Mouse (Mus musculus): ENCODE measurements around the gene Sirt7. TPM values are rescaled to one million over a fixed set of nuclear protein-coding genes. Genes with fewer than 3 reads are reported as not detected.

The Sirt7 gene
- total RNA-seq, 2 experiments from 2014 or later, result 48.3 to 79.3 TPM

DNA sequence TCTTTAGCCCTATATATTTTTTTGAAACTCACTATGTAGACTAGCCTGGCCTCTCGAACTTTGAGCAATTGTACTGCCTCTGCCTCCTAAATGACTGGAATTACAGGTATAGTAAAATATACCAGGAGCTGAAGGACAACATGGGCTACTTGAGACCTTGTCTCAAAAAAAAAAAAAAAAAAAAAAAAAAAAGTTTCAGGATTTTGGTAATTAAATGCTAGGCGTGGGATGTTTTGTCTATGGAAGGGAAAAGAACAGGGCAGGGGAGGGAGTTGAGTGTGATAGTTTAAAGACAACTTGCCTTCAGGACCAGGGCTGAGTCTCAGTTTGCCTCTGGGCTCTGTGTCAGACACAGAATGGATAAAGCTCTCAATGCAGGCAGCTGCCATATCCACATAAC is 50.0 kb downstream of the Sirt7 start:
- ATAC-seq (replicated peaks; ENCODE audit: low FRiP score, low TSS enrichment, poor library complexity, severe bottlenecking), result no peak

- ATAC-seq (replicated peaks; ENCODE audit: low FRiP score, low TSS enrichment, poor library complexity, severe bottlenecking), result no peak
Observed at GRCm38 (mm10) chr11:120574278-120574600, 50.8 kb downstream of the Sirt7 start.

DNA sequence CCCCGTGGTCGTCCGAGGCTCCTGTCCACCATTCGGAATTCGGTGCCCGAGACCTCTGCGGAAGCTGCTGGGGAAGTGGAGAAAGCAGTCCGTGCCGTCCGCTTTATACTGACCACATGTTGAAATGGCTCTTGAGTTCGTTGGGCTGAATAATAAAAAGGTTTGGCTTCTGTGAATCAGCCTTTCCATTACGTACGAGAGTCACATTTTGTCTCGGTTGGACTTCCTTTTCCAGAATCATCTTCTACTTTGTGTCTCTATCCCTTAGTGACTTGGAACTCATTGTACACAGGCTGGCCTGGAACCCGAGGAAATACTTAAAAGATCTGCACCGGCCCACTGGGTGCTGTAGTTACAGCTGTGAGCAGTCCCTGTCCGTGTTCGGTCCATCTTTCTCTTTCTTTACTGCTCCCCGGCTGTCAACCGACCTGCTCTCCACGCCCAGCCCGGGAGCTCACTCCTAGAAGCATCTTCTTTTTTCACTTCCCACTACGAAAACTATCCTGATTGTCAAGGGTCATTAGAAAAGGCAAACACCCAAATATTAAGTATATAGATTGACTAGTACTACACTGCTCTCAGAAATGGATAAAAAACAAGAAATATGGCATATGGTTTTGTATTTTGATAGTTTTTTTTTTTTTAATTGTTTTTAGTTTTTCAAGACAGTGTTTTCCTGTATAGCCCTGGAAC is 51.3 kb downstream of the Sirt7 start:
- ATAC-seq (replicated peaks; ENCODE audit: low FRiP score, low TSS enrichment, poor library complexity, severe bottlenecking), result no peak

- ATAC-seq (replicated peaks; ENCODE audit: low FRiP score, low TSS enrichment, poor library complexity, severe bottlenecking), result peak; percentile 87
Observed at GRCm38 (mm10) chr11:120572752-120573584, 52.1 kb downstream of the Sirt7 start, which contains the start of gene P4hb. Gene P4hb (minus strand): TSS chr11:120573253.

GRCm38 (mm10) chr11:120572417-120572751 is 52.7 kb downstream of the Sirt7 start:
- no peak for ATAC-seq (replicated peaks; ENCODE audit: low FRiP score, low TSS enrichment, poor library complexity, severe bottlenecking)

DNA sequence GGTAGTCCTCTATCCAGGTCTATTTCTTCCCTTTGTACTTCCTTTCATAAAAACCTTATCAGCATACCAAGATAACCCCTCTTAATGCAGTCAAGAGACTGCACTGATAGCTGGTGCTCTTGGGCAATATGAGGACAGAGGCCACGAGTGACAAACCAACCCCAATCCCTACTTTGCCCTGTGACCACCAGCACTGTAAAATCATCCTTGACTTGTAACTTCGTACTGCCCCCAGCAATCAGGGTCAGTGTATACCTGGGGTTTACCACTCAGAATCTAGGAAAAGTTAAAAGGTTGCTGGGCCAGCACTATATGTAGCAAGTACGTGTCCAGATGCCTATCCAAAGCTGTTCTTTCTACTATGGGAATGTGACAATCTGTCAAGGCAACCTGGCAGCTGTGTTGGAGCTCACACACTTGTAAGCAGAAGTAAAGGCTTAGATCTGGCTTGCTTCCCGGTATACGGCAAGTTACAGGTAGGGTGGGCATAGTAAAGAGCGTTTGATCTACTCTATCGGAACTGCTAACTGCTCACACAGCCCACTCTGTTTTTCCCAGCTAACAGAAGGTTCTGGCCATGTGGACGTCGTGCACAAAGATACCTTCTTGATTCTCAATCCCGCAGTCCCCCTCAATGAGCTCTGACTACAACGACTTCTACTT is 53.2 kb downstream of the Sirt7 start:
- no peak for ATAC-seq (replicated peaks; ENCODE audit: low FRiP score, low TSS enrichment, poor library complexity, severe bottlenecking)

GRCm38 (mm10) chr11:120571122-120571521 is 53.9 kb downstream of the Sirt7 start:
- ATAC-seq (replicated peaks; ENCODE audit: low FRiP score, low TSS enrichment, poor library complexity, severe bottlenecking), result no peak

Other genes starting within 250 kb of the Sirt7 start
Only the 30 nearest of the 33 such genes appear.
- gene Tspan10, start 182.6 kb downstream of the Sirt7 start, total RNA-seq (2014; fragmentation: Nextera tagmentation), result not detected in 2 replicates
- not detected in 2 replicates for gene Tspan10, start 182.6 kb downstream of the Sirt7 start, total RNA-seq (2017)
- gene Pde6g, start 171.7 kb downstream of the Sirt7 start, total RNA-seq (2014; fragmentation: Nextera tagmentation), result 0.37 TPM in 1 of 2 replicates, not detected in the other
- gene Pde6g, start 171.7 kb downstream of the Sirt7 start, total RNA-seq (2017), result 0.38 TPM in 1 of 2 replicates, not detected in the other
- 8.0 and 20.5 TPM in 2 replicates for gene Oxld1, start 167.2 kb downstream of the Sirt7 start, total RNA-seq (2014; fragmentation: Nextera tagmentation)
- 14.0 and 27.9 TPM in 2 replicates for gene Oxld1, start 167.2 kb downstream of the Sirt7 start, total RNA-seq (2017)
- gene Ccdc137, start 167.1 kb downstream of the Sirt7 start, total RNA-seq (2014; fragmentation: Nextera tagmentation), result 36.1 and 67.6 TPM in 2 replicates
- 70.0 and 99.8 TPM in 2 replicates for gene Ccdc137, start 167.1 kb downstream of the Sirt7 start, total RNA-seq (2017)
- 11.2 and 14.7 TPM in 2 replicates for gene Arl16, start 157.6 kb downstream of the Sirt7 start, total RNA-seq (2014; fragmentation: Nextera tagmentation)
- 8.8 and 21.9 TPM in 2 replicates for gene Arl16, start 157.6 kb downstream of the Sirt7 start, total RNA-seq (2017)
- 165 and 221 TPM in 2 replicates for gene Mrpl12, start 140.6 kb downstream of the Sirt7 start, total RNA-seq (2014; fragmentation: Nextera tagmentation)
- 151 and 192 TPM in 2 replicates for gene Mrpl12, start 140.6 kb downstream of the Sirt7 start, total RNA-seq (2017)
- gene Slc25a10, start 133.4 kb downstream of the Sirt7 start, total RNA-seq (2014; fragmentation: Nextera tagmentation), result 16.9 and 27.2 TPM in 2 replicates
- gene Slc25a10, start 133.4 kb downstream of the Sirt7 start, total RNA-seq (2017), result 17.6 and 18.8 TPM in 2 replicates
- not detected in 2 replicates for gene Gcgr, start 94.5 kb downstream of the Sirt7 start, total RNA-seq (2014; fragmentation: Nextera tagmentation)
- gene Gcgr, start 94.5 kb downstream of the Sirt7 start, total RNA-seq (2017), result not detected in 2 replicates
- 60.4 and 62.7 TPM in 2 replicates for gene Mcrip1, start 75.5 kb downstream of the Sirt7 start, total RNA-seq (2014; fragmentation: Nextera tagmentation)
- gene Mcrip1, start 75.5 kb downstream of the Sirt7 start, total RNA-seq (2017), result 18.5 and 18.8 TPM in 2 replicates
- not detected in 2 replicates for gene Ppp1r27, start 74.1 kb downstream of the Sirt7 start, total RNA-seq (2014; fragmentation: Nextera tagmentation)
- gene Ppp1r27, start 74.1 kb downstream of the Sirt7 start, total RNA-seq (2017), result not detected in 2 replicates
- gene P4hb, start 52.0 kb downstream of the Sirt7 start, total RNA-seq (2014; fragmentation: Nextera tagmentation), result 236 and 270 TPM in 2 replicates
- gene P4hb, start 52.0 kb downstream of the Sirt7 start, total RNA-seq (2017), result 334 and 373 TPM in 2 replicates
- 248 and 334 TPM in 2 replicates for gene Arhgdia, start 43.6 kb downstream of the Sirt7 start, total RNA-seq (2014; fragmentation: Nextera tagmentation)
- 96.3 and 154 TPM in 2 replicates for gene Arhgdia, start 43.6 kb downstream of the Sirt7 start, total RNA-seq (2017)
- 157 and 232 TPM in 2 replicates for gene Alyref, start 26.9 kb downstream of the Sirt7 start, total RNA-seq (2014; fragmentation: Nextera tagmentation)
- 208 and 278 TPM in 2 replicates for gene Alyref, start 26.9 kb downstream of the Sirt7 start, total RNA-seq (2017)
- gene Anapc11, start 26.8 kb downstream of the Sirt7 start, total RNA-seq (2014; fragmentation: Nextera tagmentation), result 84.0 and 110 TPM in 2 replicates
- gene Anapc11, start 26.8 kb downstream of the Sirt7 start, total RNA-seq (2017), result 21.9 and 27.6 TPM in 2 replicates
- gene Npb, start 16.8 kb downstream of the Sirt7 start, total RNA-seq (2014; fragmentation: Nextera tagmentation), result 3.3 TPM in 1 of 2 replicates, not detected in the other
- not detected in 2 replicates for gene Npb, start 16.8 kb downstream of the Sirt7 start, total RNA-seq (2017)
- gene Pcyt2, start 7.3 kb downstream of the Sirt7 start, total RNA-seq (2014; fragmentation: Nextera tagmentation), result 74.6 and 87.3 TPM in 2 replicates
- gene Pcyt2, start 7.3 kb downstream of the Sirt7 start, total RNA-seq (2017), result 28.5 and 29.6 TPM in 2 replicates
- 26.0 and 31.6 TPM in 2 replicates for gene Mafg, start 8.4 kb upstream of the Sirt7 start, total RNA-seq (2014; fragmentation: Nextera tagmentation)
- 11.7 and 12.2 TPM in 2 replicates for gene Mafg, start 8.4 kb upstream of the Sirt7 start, total RNA-seq (2017)
- gene Pycr1, start 18.5 kb upstream of the Sirt7 start, total RNA-seq (2014; fragmentation: Nextera tagmentation), result 0.13 and 1.1 TPM in 2 replicates
- gene Pycr1, start 18.5 kb upstream of the Sirt7 start, total RNA-seq (2017), result 1.5 TPM in 1 of 2 replicates, not detected in the other
- 6.3 TPM in 1 of 2 replicates, not detected in the other for gene Myadml2, start 22.9 kb upstream of the Sirt7 start, total RNA-seq (2014; fragmentation: Nextera tagmentation)
- not detected in 2 replicates for gene Myadml2, start 22.9 kb upstream of the Sirt7 start, total RNA-seq (2017)
- not detected in 2 replicates for gene Notum, start 35.9 kb upstream of the Sirt7 start, total RNA-seq (2014; fragmentation: Nextera tagmentation)
- not detected in 2 replicates for gene Notum, start 35.9 kb upstream of the Sirt7 start, total RNA-seq (2017)
- 79.5 and 108 TPM in 2 replicates for gene Aspscr1, start 47.7 kb upstream of the Sirt7 start, total RNA-seq (2014; fragmentation: Nextera tagmentation)
- gene Aspscr1, start 47.7 kb upstream of the Sirt7 start, total RNA-seq (2017), result 15.5 and 52.7 TPM in 2 replicates
- gene Cenpx, start 88.5 kb upstream of the Sirt7 start, total RNA-seq (2014; fragmentation: Nextera tagmentation), result 132 and 157 TPM in 2 replicates
- 95.0 and 99.4 TPM in 2 replicates for gene Cenpx, start 88.5 kb upstream of the Sirt7 start, total RNA-seq (2017)
- 25.3 and 34.4 TPM in 2 replicates for gene Lrrc45, start 88.7 kb upstream of the Sirt7 start, total RNA-seq (2014; fragmentation: Nextera tagmentation)
- gene Lrrc45, start 88.7 kb upstream of the Sirt7 start, total RNA-seq (2017), result 37.0 and 38.1 TPM in 2 replicates
- gene Rac3, start 96.2 kb upstream of the Sirt7 start, total RNA-seq (2014; fragmentation: Nextera tagmentation), result 1.6 and 2.9 TPM in 2 replicates
- gene Rac3, start 96.2 kb upstream of the Sirt7 start, total RNA-seq (2017), result not detected in 2 replicates
- gene Dcxr, start 102.0 kb upstream of the Sirt7 start, total RNA-seq (2014; fragmentation: Nextera tagmentation), result 12.7 and 14.9 TPM in 2 replicates
- gene Dcxr, start 102.0 kb upstream of the Sirt7 start, total RNA-seq (2017), result 6.2 and 10.2 TPM in 2 replicates
- not detected in 2 replicates for gene Cbr2, start 106.9 kb upstream of the Sirt7 start, total RNA-seq (2014; fragmentation: Nextera tagmentation)
- gene Cbr2, start 106.9 kb upstream of the Sirt7 start, total RNA-seq (2017), result not detected in 2 replicates
- 2.5 and 12.0 TPM in 2 replicates for gene Hmga1b, start 137.6 kb upstream of the Sirt7 start, total RNA-seq (2014; fragmentation: Nextera tagmentation)
- gene Hmga1b, start 137.6 kb upstream of the Sirt7 start, total RNA-seq (2017), result 8.7 and 10.9 TPM in 2 replicates
- gene Rfng, start 159.0 kb upstream of the Sirt7 start, total RNA-seq (2014; fragmentation: Nextera tagmentation), result 43.1 and 47.2 TPM in 2 replicates
- 4.8 and 9.5 TPM in 2 replicates for gene Rfng, start 159.0 kb upstream of the Sirt7 start, total RNA-seq (2017)
- 107 TPM in 2 replicates for gene Gps1, start 159.0 kb upstream of the Sirt7 start, total RNA-seq (2014; fragmentation: Nextera tagmentation)
- gene Gps1, start 159.0 kb upstream of the Sirt7 start, total RNA-seq (2017), result 103 and 119 TPM in 2 replicates
- gene Dus1l, start 171.2 kb upstream of the Sirt7 start, total RNA-seq (2014; fragmentation: Nextera tagmentation), result 150 TPM in 2 replicates
- gene Dus1l, start 171.2 kb upstream of the Sirt7 start, total RNA-seq (2017), result 68.4 and 87.6 TPM in 2 replicates

All from megakaryocyte-erythroid progenitor cell, adult 5-6 weeks (primary cell).